Mouse (Mus musculus) ES-Bruce4 (cell line): ENCODE data around the gene Bpifb1. TPM values are rescaled to one million over a fixed set of nuclear protein-coding genes. Genes with fewer than 3 reads are reported as not detected.

Experiments used
- polyA plus RNA-seq: library from polyadenylated mRNA; stranded (reverse); fragments of >200 nt; gene quantifications from 2 replicates; pipeline ENCODE4 v1.2.4, GENCODE M21; 2011; ENCODE audit warnings: low read depth; ENCODE audit not compliant: missing spikeins, insufficient read depth, insufficient read length

Bpifb1 gene
- polyA plus RNA-seq, 1 experiment, result not detected

Other genes with a start within 250 kb of the Bpifb1 start
- gene Bpifa6, start 215.9 kb upstream of the Bpifb1 start, polyA plus RNA-seq, result not detected in 2 replicates
- gene Bpifa2, start 182.6 kb upstream of the Bpifb1 start, polyA plus RNA-seq, result not detected in 2 replicates
- gene Bpifa3, start 60.5 kb upstream of the Bpifb1 start, polyA plus RNA-seq, result not detected in 2 replicates
- gene Bpifa1, start 47.9 kb upstream of the Bpifb1 start, polyA plus RNA-seq, result not detected in 2 replicates
- not detected in 2 replicates for gene Bpifa5, start 28.2 kb upstream of the Bpifb1 start, polyA plus RNA-seq
- gene Bpifb5, start 32.9 kb downstream of the Bpifb1 start, polyA plus RNA-seq, result 0.73 and 0.82 TPM in 2 replicates
- not detected in 2 replicates for gene Bpifb9a, start 67.0 kb downstream of the Bpifb1 start, polyA plus RNA-seq
- gene Bpifb9b, start 116.4 kb downstream of the Bpifb1 start, polyA plus RNA-seq, result not detected in 2 replicates
- gene Cdk5rap1, start 182.2 kb downstream of the Bpifb1 start, polyA plus RNA-seq, result 23.8 and 27.1 TPM in 2 replicates
- 11.7 and 13.5 TPM in 2 replicates for gene Snta1, start 217.3 kb downstream of the Bpifb1 start, polyA plus RNA-seq
- gene Cbfa2t2, start 245.7 kb downstream of the Bpifb1 start, polyA plus RNA-seq, result 79.9 and 89.5 TPM in 2 replicates